Mouse (Mus musculus): ENCODE results near the gene Zfp108. TPM values are rescaled to one million over a fixed set of nuclear protein-coding genes. Genes with fewer than 3 reads are reported as not detected.
A peak's percentile ranks its signal among the peaks of the same experiment; 100 is the strongest.

Zfp108 gene
- polyA plus RNA-seq, 1 experiment from 2014 or later: 6.7 TPM

DNA sequence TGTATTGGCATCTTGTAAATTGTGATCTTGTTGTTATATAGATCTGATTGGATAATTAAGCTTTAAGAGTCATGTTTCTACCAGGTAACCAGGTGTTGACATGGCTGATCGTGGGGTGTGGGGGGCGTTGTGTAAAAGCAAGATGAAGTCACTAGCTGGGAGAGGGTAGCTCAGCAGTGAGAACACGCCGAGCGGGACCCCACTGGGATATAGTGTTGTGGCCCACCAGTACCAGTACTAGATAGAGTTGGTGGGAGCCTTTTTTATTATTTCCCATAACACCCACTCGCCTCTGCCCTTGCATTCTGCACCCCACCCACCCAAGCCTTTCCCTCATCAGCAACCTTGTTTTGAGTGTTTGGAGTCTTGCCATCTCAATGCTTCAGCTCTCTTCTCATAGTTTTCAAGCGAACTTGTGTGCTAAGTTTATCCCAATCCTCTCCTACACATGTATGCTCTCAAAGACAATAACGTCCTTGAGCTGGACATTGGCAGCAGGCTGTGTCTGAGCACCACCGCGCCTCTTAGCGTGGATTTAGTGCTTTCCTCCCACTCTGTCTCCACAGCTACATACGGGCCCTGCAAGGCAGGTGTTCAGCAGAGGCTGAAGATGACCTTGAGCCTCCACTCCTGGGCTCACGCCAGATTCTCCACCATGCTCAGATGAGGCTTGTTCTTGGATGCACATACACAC lies 4.9 kb downstream of the Zfp108 start:
- Histone ChIP-seq H3K27ac (ENCODE audit: low read length) (no peak overlapping the region), H3K4me2 (ENCODE audit: low read length) (no peak overlapping the region), H3K36me3 (ENCODE audit: control insufficient read depth, insufficient read depth, low read length) (peaks cover 17% of the 10 kb centered on the region), H3K9ac (ENCODE audit: low read depth, low read length) (no peak overlapping the region), H3K9me3 (replicated peaks; ENCODE audit: control insufficient read depth, low read length, poor library complexity, severe bottlenecking) (no peaks in the 10 kb centered on the region), H3K4me1 (ENCODE audit: control insufficient read depth, insufficient read depth, low read length) (peaks cover 11% of the 10 kb centered on the region), H3K27me3 (ENCODE audit: control insufficient read depth, insufficient read depth, low read depth, low read length) (no peaks in the 10 kb centered on the region), H3K4me3 (ENCODE audit: low read depth, low read length) (no peak overlapping the region)
- WGBS: 96% methylated on average over 13 of the region's 13 CpGs
- no peak for ATAC-seq

DNA sequence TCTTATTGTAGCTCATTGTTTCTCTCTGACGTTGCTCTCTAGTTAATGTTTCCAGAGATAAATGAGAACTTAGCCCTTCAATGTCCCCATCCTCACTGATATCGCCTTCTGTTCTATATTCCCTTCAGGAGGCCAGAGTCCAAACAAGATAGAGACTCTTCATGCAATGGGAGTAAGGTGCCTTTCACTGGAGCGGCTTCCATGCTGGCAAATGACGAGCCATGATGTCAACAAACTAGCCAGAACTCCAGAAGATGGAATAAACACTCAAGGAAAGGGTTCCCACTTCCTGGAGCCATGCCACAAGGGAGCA lies 5.4 kb downstream of the Zfp108 start:
- no peak overlapping the region for H3K4me3 ChIP-seq (ENCODE audit: low read depth, low read length)
- WGBS: 88% methylated on average over 4 of the region's 4 CpGs
- H3K4me2 ChIP-seq (ENCODE audit: low read length): no peak overlapping the region
- H3K36me3 ChIP-seq (ENCODE audit: control insufficient read depth, insufficient read depth, low read length): peaks cover 17% of the 10 kb centered on the region
- ATAC-seq: no peak
- H3K4me1 ChIP-seq (ENCODE audit: control insufficient read depth, insufficient read depth, low read length): peaks cover 10% of the 10 kb centered on the region
- no peaks in the 10 kb centered on the region for H3K27me3 ChIP-seq (ENCODE audit: control insufficient read depth, insufficient read depth, low read depth, low read length)
- no peaks in the 10 kb centered on the region for H3K9me3 ChIP-seq (replicated peaks; ENCODE audit: control insufficient read depth, low read length, poor library complexity, severe bottlenecking)
- H3K27ac ChIP-seq (ENCODE audit: low read length): no peak overlapping the region
- no peak overlapping the region for H3K9ac ChIP-seq (ENCODE audit: low read depth, low read length)

DNA sequence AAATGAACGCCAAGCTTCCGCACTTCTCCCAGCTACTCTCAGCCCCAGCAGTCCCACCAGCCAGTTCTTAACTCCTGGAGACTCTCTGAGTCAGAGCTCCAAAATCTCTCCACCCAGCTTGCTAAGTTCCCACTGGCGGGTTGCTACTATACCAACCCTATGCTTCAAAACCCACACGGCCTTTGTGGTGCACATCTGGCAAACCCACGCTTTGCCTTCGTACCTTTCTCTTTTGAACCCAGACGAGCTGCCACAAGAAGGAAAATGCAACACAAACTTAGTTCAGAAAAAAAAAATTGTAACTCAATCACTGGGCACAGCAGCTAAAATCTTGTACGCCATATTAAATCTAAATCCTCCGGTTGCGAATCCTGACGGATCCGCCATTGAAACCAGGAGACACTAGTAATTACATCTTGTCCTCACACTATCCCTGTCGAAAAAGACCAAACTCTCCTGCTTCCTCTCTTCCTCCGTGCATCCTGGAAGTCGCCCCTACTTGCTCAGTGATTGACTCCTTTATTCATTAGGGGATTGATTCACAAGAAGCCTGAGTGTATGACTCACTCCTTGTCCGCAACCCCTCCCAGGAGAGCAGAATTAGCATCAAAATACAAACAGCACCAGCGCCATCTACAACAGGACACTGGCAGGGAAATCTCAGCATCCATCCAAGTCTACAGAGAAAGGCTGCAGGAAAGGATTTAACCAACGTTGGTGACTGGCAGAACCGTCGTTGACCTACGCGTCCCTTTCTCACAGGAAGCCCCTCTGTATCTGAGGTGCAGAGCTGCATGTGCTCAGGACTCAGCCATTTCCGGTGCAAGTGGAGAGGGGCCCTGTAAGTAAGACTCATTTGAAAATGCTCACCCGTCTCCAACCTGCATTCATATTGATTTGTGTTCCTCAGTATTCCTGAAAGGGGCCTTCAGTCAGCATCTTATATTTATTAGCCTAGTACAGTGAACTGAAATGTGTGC lies 13.9 kb downstream of the Zfp108 start:
- Histone ChIP-seq H3K4me3 (ENCODE audit: low read depth, low read length) (no peak overlapping the region), H3K4me1 (ENCODE audit: control insufficient read depth, insufficient read depth, low read length) (peaks cover 9% of the 10 kb centered on the region), H3K27me3 (ENCODE audit: control insufficient read depth, insufficient read depth, low read depth, low read length) (no peaks in the 10 kb centered on the region), H3K36me3 (ENCODE audit: control insufficient read depth, insufficient read depth, low read length) (no peaks in the 10 kb centered on the region), H3K9ac (ENCODE audit: low read depth, low read length) (no peak overlapping the region), H3K9me3 (replicated peaks; ENCODE audit: control insufficient read depth, low read length, poor library complexity, severe bottlenecking) (no peaks in the 10 kb centered on the region), H3K27ac (ENCODE audit: low read length) (no peak overlapping the region), H3K4me2 (ENCODE audit: low read length) (no peak overlapping the region)
- ATAC-seq: no peak
- 63% methylated on average over 24 of the region's 24 CpGs for WGBS

DNA sequence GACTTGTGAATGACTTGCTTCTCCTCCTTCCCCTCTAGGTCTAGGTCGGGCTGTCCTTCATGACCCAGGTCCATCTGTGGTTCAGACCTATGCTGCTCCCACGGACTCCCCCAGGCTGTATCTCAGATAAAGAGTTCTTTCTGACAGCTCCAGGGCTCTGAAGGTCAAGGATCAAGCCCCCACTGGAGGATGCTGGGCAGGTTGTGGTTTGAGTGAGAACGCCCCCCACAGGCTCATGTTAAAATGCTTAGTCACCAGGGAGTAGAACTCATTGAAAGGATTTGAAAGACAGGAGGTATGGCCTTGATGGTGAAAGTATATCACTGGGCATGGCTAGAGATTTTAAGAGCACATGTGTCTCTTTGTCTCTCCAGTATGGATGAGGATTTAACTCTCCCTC lies 14.7 kb downstream of the Zfp108 start:
- WGBS: 79% methylated on average over 3 of the region's 3 CpGs
- H3K4me2 ChIP-seq (ENCODE audit: low read length): peak overlapping the region; percentile 61
- ATAC-seq: peak; percentile 9; the same call in 1 of the 2 replicates

DNA sequence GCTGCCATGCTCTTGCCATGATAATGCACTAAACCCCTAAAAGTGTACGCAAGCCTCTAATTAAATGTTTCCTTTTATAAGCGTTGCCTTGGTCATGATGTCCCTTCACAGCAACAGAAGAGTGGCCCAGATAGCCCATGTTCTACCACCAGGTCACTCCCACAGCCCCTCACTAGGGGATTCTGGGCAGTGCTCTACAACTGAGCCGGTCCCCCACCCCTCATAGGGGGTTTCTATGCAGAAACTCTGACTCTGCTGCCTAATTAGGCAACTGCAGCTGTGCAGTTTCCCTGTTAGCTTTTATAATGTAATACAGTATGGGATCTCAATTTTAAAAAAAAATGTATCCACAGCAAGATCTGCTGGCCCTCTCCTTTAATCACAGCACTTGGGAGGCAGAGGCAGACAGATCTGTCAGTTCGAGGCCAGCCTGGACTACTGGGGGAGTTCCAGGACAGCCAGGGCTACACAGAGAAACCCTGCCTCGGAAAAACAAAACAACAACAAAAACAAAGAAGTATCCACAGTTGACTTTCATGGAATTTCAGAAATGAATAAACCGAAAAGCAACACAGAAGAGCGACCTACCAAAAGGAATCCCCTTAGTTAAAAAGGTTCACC lies 15.2 kb downstream of the Zfp108 start:
- Histone ChIP-seq H3K4me2 (ENCODE audit: low read length) (peak overlapping the region; percentile 61), H3K27me3 (ENCODE audit: control insufficient read depth, insufficient read depth, low read depth, low read length) (no peaks in the 10 kb centered on the region), H3K27ac (ENCODE audit: low read length) (no peak overlapping the region), H3K4me3 (ENCODE audit: low read depth, low read length) (peak overlapping the region; percentile 51), H3K9me3 (replicated peaks; ENCODE audit: control insufficient read depth, low read length, poor library complexity, severe bottlenecking) (no peaks in the 10 kb centered on the region), H3K4me1 (ENCODE audit: control insufficient read depth, insufficient read depth, low read length) (peaks cover 9% of the 10 kb centered on the region), H3K36me3 (ENCODE audit: control insufficient read depth, insufficient read depth, low read length) (peaks cover 6% of the 10 kb centered on the region), H3K9ac (ENCODE audit: low read depth, low read length) (peak overlapping the region; percentile 73)
- WGBS: 38% methylated on average over 7 of the region's 7 CpGs
- ATAC-seq: peak; percentile 75

More for the DNA sequence above, 14.7 kb downstream of the Zfp108 start:
- Histone ChIP-seq H3K36me3 (ENCODE audit: control insufficient read depth, insufficient read depth, low read length) (peaks cover under 1% of the 10 kb centered on the region; the same call in 1 of the 2 replicates), H3K9ac (ENCODE audit: low read depth, low read length) (no peak overlapping the region), H3K27ac (ENCODE audit: low read length) (no peak overlapping the region), H3K4me1 (ENCODE audit: control insufficient read depth, insufficient read depth, low read length) (peaks cover 9% of the 10 kb centered on the region), H3K9me3 (replicated peaks; ENCODE audit: control insufficient read depth, low read length, poor library complexity, severe bottlenecking) (no peaks in the 10 kb centered on the region), H3K4me3 (ENCODE audit: low read depth, low read length) (no peak overlapping the region), H3K27me3 (ENCODE audit: control insufficient read depth, insufficient read depth, low read depth, low read length) (no peaks in the 10 kb centered on the region)

DNA sequence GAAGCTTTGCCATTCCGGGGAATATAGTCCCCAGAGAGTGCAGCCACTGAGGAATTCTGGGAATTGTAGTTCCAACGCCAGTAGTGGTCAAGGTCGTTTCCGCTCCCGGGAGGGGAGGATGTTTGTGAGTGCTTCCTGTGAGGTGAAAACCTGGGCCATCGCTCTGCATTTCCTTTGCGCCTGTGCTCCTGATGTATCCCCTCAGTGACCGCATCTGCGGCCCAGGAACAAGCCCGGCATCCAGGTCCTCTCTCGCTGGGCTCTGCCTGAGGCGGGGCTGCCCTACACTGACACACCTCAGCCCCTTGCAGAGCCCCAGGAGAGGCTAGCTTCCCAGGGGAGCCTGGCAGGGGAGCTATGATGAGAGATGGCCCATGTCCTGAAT lies 15.7 kb downstream of the Zfp108 start, which contains the start of gene Zfp93:
Zfp93 (plus strand) TSS at position 133 of the 385 bp plus-strand sequence.
- Histone ChIP-seq H3K4me3 (ENCODE audit: low read depth, low read length) (peak within 1 kb of the TSS; percentile 51), H3K36me3 (ENCODE audit: control insufficient read depth, insufficient read depth, low read length) (peaks cover 11% of the 10 kb centered on the region), H3K4me2 (ENCODE audit: low read length) (peak within 1 kb of the TSS; percentile 61), H3K4me1 (ENCODE audit: control insufficient read depth, insufficient read depth, low read length) (peaks cover 9% of the 10 kb centered on the region), H3K9me3 (replicated peaks; ENCODE audit: control insufficient read depth, low read length, poor library complexity, severe bottlenecking) (no peaks in the 10 kb centered on the region), H3K27ac (ENCODE audit: low read length) (peak within 1 kb of the TSS; percentile 71), H3K27me3 (ENCODE audit: control insufficient read depth, insufficient read depth, low read depth, low read length) (no peaks in the 10 kb centered on the region), H3K9ac (ENCODE audit: low read depth, low read length) (peak within 1 kb of the TSS; percentile 73)
- ATAC-seq: peak; percentile 92
- WGBS: 0% methylated on average over 12 of the region's 12 CpGs

DNA sequence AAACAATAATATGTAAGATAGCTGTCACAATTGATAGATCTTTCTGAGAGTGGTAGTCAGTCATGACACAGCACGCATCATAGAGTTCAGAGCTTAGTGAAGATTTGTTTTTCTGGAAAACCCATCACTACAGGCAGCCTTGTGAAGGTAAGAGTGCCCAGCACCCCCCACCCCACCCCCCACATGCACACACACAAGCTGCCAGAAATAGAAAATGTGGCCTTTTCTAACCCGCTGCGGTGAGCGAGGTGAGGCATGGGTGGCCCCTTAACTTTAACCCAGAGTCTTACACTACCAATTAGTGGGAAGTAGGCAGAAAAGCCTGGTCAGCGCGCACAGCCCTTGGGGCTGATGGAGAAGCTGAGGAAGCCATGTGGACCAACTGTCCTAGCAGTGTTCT lies 16.6 kb downstream of the Zfp108 start:
- ATAC-seq: no peak
- Histone ChIP-seq H3K27me3 (ENCODE audit: control insufficient read depth, insufficient read depth, low read depth, low read length) (no peaks in the 10 kb centered on the region), H3K4me3 (ENCODE audit: low read depth, low read length) (no peak overlapping the region), H3K4me2 (ENCODE audit: low read length) (no peak overlapping the region), H3K4me1 (ENCODE audit: control insufficient read depth, insufficient read depth, low read length) (peaks cover 9% of the 10 kb centered on the region), H3K36me3 (ENCODE audit: control insufficient read depth, insufficient read depth, low read length) (peaks cover 13% of the 10 kb centered on the region), H3K9ac (ENCODE audit: low read depth, low read length) (no peak overlapping the region), H3K27ac (ENCODE audit: low read length) (no peak overlapping the region), H3K9me3 (replicated peaks; ENCODE audit: control insufficient read depth, low read length, poor library complexity, severe bottlenecking) (no peaks in the 10 kb centered on the region)
- 99% methylated on average over 6 of the region's 6 CpGs for WGBS

DNA sequence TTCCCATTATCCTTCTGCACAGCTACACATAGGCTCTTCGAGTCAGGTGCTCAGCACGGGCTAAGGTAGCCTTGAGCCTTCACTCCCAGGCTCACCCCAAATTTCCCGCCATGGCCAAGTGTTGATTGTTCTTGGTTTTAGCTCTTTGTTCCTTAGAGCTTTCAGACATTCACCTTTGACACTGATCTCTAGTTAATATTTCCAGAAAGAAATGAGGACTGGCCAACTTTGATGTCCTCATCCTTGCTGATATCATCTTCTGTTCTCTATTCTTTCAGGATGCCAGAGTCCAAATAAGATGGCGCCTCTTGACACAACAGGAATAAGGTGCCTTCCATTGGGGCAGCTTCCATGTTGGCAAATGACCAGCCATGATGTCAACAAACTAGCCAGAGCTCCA lies 19.9 kb downstream of the Zfp108 start:
- WGBS: 96% methylated on average over 4 of the region's 4 CpGs

More for the DNA sequence above, 19.9 kb downstream of the Zfp108 start:
- ATAC-seq: no peak
- no peak overlapping the region for H3K27ac ChIP-seq (ENCODE audit: low read length)
- peaks cover 16% of the 10 kb centered on the region for H3K36me3 ChIP-seq (ENCODE audit: control insufficient read depth, insufficient read depth, low read length)
- no peak overlapping the region for H3K4me3 ChIP-seq (ENCODE audit: low read depth, low read length)
- peaks cover 8% of the 10 kb centered on the region for H3K4me1 ChIP-seq (ENCODE audit: control insufficient read depth, insufficient read depth, low read length)
- no peak overlapping the region for H3K4me2 ChIP-seq (ENCODE audit: low read length)
- H3K27me3 ChIP-seq (ENCODE audit: control insufficient read depth, insufficient read depth, low read depth, low read length): no peaks in the 10 kb centered on the region
- H3K9ac ChIP-seq (ENCODE audit: low read depth, low read length): no peak overlapping the region
- H3K9me3 ChIP-seq (replicated peaks; ENCODE audit: control insufficient read depth, low read length, poor library complexity, severe bottlenecking): no peaks in the 10 kb centered on the region

Measured in midbrain, embryonic 16.5 days (tissue).